Mouse (Mus musculus) CH12.LX (cell line): ENCODE results near the gene Usp25. TPM values are rescaled to one million over a fixed set of nuclear protein-coding genes. Genes with fewer than 3 reads are reported as not detected.

ENCODE experiments used
- DNase-seq: peaks from one replicate; pipeline ENCODE4 v3.0.0-alpha.2; 2013; ENCODE audit errors: extremely low read depth
- H3K27ac ChIP-seq: 2 replicates; pipeline ENCODE4 v1.5.1; 2012; ENCODE audit warnings: low read depth, mild to moderate bottlenecking, control low read depth, moderate library complexity; ENCODE audit not compliant: insufficient read depth
- H3K27me3 ChIP-seq: replicated peaks from 2 replicates; pipeline ENCODE3; 2012; ENCODE audit warnings: inconsistent platforms
- H3K36me3 ChIP-seq, 2 experiments: replicated peaks in 1 of 2; 2 replicates each; pipeline versions ENCODE3 to v1.6.1; 2012; ENCODE audit warnings: inconsistent platforms in 1 of 2, low read length in 1 of 2, mild to moderate bottlenecking in 1 of 2, mixed read lengths in 1 of 2, moderate library complexity in 1 of 2; ENCODE audit not compliant: control insufficient read depth in 1 of 2, insufficient read depth in 1 of 2
- H3K4me1 ChIP-seq, 2 experiments: 2 replicates each; pipeline ENCODE4 v1.6.1; 2012; ENCODE audit warnings: inconsistent platforms in 1 of 2, moderate library complexity in 1 of 2; ENCODE audit not compliant: insufficient read depth in 2 of 2, control insufficient read depth in 1 of 2
- H3K4me2 ChIP-seq: 2 replicates; pipeline ENCODE4 v1.6.1; 2012; ENCODE audit warnings: low read depth, mild to moderate bottlenecking, control low read depth; ENCODE audit not compliant: poor library complexity, insufficient read depth, severe bottlenecking
- H3K4me3 ChIP-seq, 3 experiments: fragments of 150-350 bp in 1 of 3; sonication (generic) in 1 of 3; replicated peaks in 1 of 3; 2 replicates each; pipeline versions ENCODE3 to v1.5.1; 2011 to 2012; ENCODE audit warnings: low read depth in 2 of 3, low read length in 2 of 3, mild to moderate bottlenecking in 2 of 3, moderate library complexity in 2 of 3, control low read depth in 1 of 3, improper control_type of control experiment in 1 of 3, inconsistent platforms in 1 of 3, mixed read lengths in 1 of 3; ENCODE audit not compliant: poor library complexity in 1 of 3
- H3K79me2 ChIP-seq: replicated peaks from 2 replicates; pipeline ENCODE4 v1.6.1; 2012; ENCODE audit warnings: mild to moderate bottlenecking, moderate library complexity; ENCODE audit not compliant: control insufficient read depth, poor library complexity, insufficient read depth, severe bottlenecking; ENCODE audit errors: extremely low read depth
- H3K9ac ChIP-seq: 2 replicates; pipeline ENCODE4 v1.6.1; 2012; ENCODE audit warnings: low read depth, mild to moderate bottlenecking, control low read depth, moderate library complexity; ENCODE audit not compliant: insufficient read depth
- H3K9me3 ChIP-seq: replicated peaks from 2 replicates; pipeline ENCODE3; 2012; ENCODE audit warnings: low read length, inconsistent platforms, mixed read lengths
- BHLHE40 ChIP-seq: IDR thresholded peaks from 2 replicates; pipeline ENCODE4 v1.6.1; 2011; ENCODE audit warnings: mild to moderate bottlenecking, low read depth, low read length, improper control_type of control experiment
- CHD2 ChIP-seq: IDR thresholded peaks from 2 replicates; pipeline ENCODE4 v1.6.1; 2011; ENCODE audit warnings: low read length, improper control_type of control experiment
- CTCF ChIP-seq, 2 experiments: IDR thresholded peaks in 1 of 2; conservative IDR thresholded peaks in 1 of 2; 2 replicates each; pipeline ENCODE4 v1.5.1; 2011 to 2012; ENCODE audit warnings: low read depth in 2 of 2, low read length in 2 of 2, improper control_type of control experiment in 1 of 2, inconsistent platforms in 1 of 2, mild to moderate bottlenecking in 1 of 2, moderate library complexity in 1 of 2
- GABPA ChIP-seq: IDR thresholded peaks from 2 replicates; pipeline ENCODE4 v1.6.1; 2012; ENCODE audit warnings: low read depth, low read length, improper control_type of control experiment, inconsistent platforms; ENCODE audit not compliant: insufficient replicate concordance
- HCFC1 ChIP-seq: IDR thresholded peaks from 2 replicates; pipeline ENCODE4 v1.6.1; 2012; ENCODE audit warnings: low read depth, mild to moderate bottlenecking, inconsistent platforms, low read length, improper control_type of control experiment
- JUN ChIP-seq: IDR thresholded peaks from 2 replicates; pipeline ENCODE4 v1.6.1; 2011; ENCODE audit warnings: low read depth, mild to moderate bottlenecking, low read length, improper control_type of control experiment, moderate library complexity; ENCODE audit not compliant: insufficient read depth
- JUND ChIP-seq: conservative IDR thresholded peaks from 2 replicates; pipeline ENCODE4 v1.6.1; 2011; ENCODE audit warnings: low read depth, low read length, improper control_type of control experiment
- KAT2A ChIP-seq: IDR thresholded peaks from 2 replicates; pipeline ENCODE4 v1.6.1; 2012; ENCODE audit warnings: low read length, improper control_type of control experiment, inconsistent platforms; ENCODE audit not compliant: insufficient replicate concordance
- MAFK ChIP-seq: IDR thresholded peaks from 2 replicates; pipeline ENCODE4 v1.6.1; 2011; ENCODE audit warnings: low read length, improper control_type of control experiment; ENCODE audit not compliant: insufficient replicate concordance
- MXI1 ChIP-seq: IDR thresholded peaks from 2 replicates; pipeline ENCODE4 v1.6.1; 2011; ENCODE audit warnings: mild to moderate bottlenecking, low read depth, low read length, improper control_type of control experiment
- MYC ChIP-seq: IDR thresholded peaks from 2 replicates; pipeline ENCODE4 v1.6.1; 2011; ENCODE audit warnings: low read depth, mild to moderate bottlenecking, improper control_type of control experiment, low read length
- PAX5 ChIP-seq: IDR thresholded peaks from 2 replicates; pipeline ENCODE4 v1.6.1; 2012; ENCODE audit warnings: low read length, inconsistent platforms, mixed read lengths
- POLR2A ChIP-seq: IDR thresholded peaks from 2 replicates; pipeline ENCODE4 v1.6.1; 2011; ENCODE audit warnings: low read depth, mild to moderate bottlenecking, improper control_type of control experiment, low read length
- POLR2AphosphoS2 ChIP-seq: IDR thresholded peaks from 2 replicates; pipeline ENCODE4 v1.6.1; 2011; ENCODE audit warnings: low read depth, low read length, improper control_type of control experiment
- RAD21 ChIP-seq: IDR thresholded peaks from 2 replicates; pipeline ENCODE4 v1.6.1; 2011; ENCODE audit warnings: low read depth, mild to moderate bottlenecking, low read length, improper control_type of control experiment, moderate library complexity
- SMC3 ChIP-seq: IDR thresholded peaks from 2 replicates; pipeline ENCODE4 v1.6.1; 2011; ENCODE audit warnings: low read depth, low read length, improper control_type of control experiment
- TBP ChIP-seq: conservative IDR thresholded peaks from 2 replicates; pipeline ENCODE4 v1.6.1; 2011; ENCODE audit warnings: low read depth, low read length, improper control_type of control experiment
- ZC3H11A ChIP-seq: IDR thresholded peaks from 2 replicates; pipeline ENCODE4 v1.6.1; 2012; ENCODE audit warnings: low read depth, mild to moderate bottlenecking, inconsistent platforms, low read length, improper control_type of control experiment
- ZNF384 ChIP-seq: IDR thresholded peaks from 2 replicates; pipeline ENCODE4 v1.6.1; 2012; ENCODE audit warnings: low read depth, low read length, improper control_type of control experiment, inconsistent platforms
- dilution Hi-C: fragments of 300-500 bp; cut with MboI; formaldehyde crosslinking; loops from 2 replicates; pipeline ENCODE4 v1.14.3; 2020; ENCODE audit warnings: low sequenced_read_pairs; ENCODE audit not compliant: extremely low pct_unique_long_range_greater_than_20kb, extremely low pct_ligation_motif_present
- in situ Hi-C: fragments of 300-500 bp; cut with MboI; formaldehyde crosslinking; loops from 3 replicates; pipeline ENCODE4 v1.14.3; 2019; ENCODE audit warnings: low sequenced_read_pairs, low pct_ligation_motif_present, low pct_unique_long_range_greater_than_20kb, mixed read lengths
- polyA plus RNA-seq: library from polyadenylated mRNA; unstranded; fragments of >175 nt; gene quantifications from 2 replicates; pipeline ENCODE4 v1.2.1, GENCODE M21; 2012; ENCODE audit warnings: low read depth; ENCODE audit not compliant: insufficient read length
- total RNA-seq, 2 experiments: library from RNA; depleted of rRNA; stranded (reverse); fragments of 300-350 nt in 1 of 2; fragments of >200 nt in 1 of 2; gene quantifications; 2 replicates each; pipeline ENCODE4 v1.2.3; 2012 to 2014

The Usp25 gene
- total and polyA plus RNA-seq, 3 experiments = 30.5 to 42.1 (median 32.5) TPM

- Histone ChIP-seq H3K9me3 (no peaks in the 10 kb centered on the region), H3K27ac (no peak overlapping the region), H3K4me2 (no peak overlapping the region), H3K4me1 (no peaks in the 10 kb centered on the region), H3K36me3 (peaks cover 13 to 52% of the 10 kb centered on the region in 2 experiments), H3K9ac (no peak overlapping the region), H3K79me2 (no peaks in the 10 kb centered on the region), H3K4me3 (no peak overlapping the region), H3K27me3 (no peaks in the 10 kb centered on the region)
- dilution Hi-C loops (no loop called here), in situ Hi-C loops (no loop called here)
- no peak for TF ChIP-seq BHLHE40
- TF ChIP-seq GABPA = no peak
- no peak for TF ChIP-seq HCFC1
- no peak for TF ChIP-seq MYC
- TF ChIP-seq CHD2 = no peak
- no peak for TF ChIP-seq JUND
- TF ChIP-seq POLR2AphosphoS2 = no peak
- TF ChIP-seq MXI1 = peak; percentile 100
- no peak for DNase-seq
Measured at GRCm38 (mm10) chr16:77041573-77041972, 28.1 kb downstream of the Usp25 start.

- Histone ChIP-seq H3K9ac (no peak overlapping the region), H3K4me2 (no peak overlapping the region), H3K4me3 (no peak overlapping the region), H3K4me1 (no peaks in the 10 kb centered on the region), H3K27ac (no peak overlapping the region), H3K36me3 (peaks cover 5 to 45% of the 10 kb centered on the region in 2 experiments), H3K9me3 (no peaks in the 10 kb centered on the region), H3K79me2 (no peaks in the 10 kb centered on the region), H3K27me3 (no peaks in the 10 kb centered on the region)
- in situ Hi-C loops = no loop called here
- dilution Hi-C loops = no loop called here
- TF ChIP-seq CHD2 (no peak), ZC3H11A (no peak), RAD21 (no peak), ZNF384 (no peak), JUN (no peak), MAFK (no peak), SMC3 (no peak), CTCF (conservative IDR thresholded peaks at IDR 0.05 in 1 of 2, IDR thresholded peaks at IDR 0.05 in 1 of 2; ENCODE audit: low read depth in 2 of 2, low read length in 2 of 2) (no peak), MYC (no peak), GABPA (no peak), POLR2A (no peak), KAT2A (no peak), TBP (no peak), PAX5 (no peak)
- no peak for DNase-seq
Measured at GRCm38 (mm10) chr16:77043499-77043898, 30.0 kb downstream of the Usp25 start.
